Mouse (Mus musculus): ENCODE data around the gene Ttbk2. TPM values are rescaled to one million over a fixed set of nuclear protein-coding genes. Genes with fewer than 3 reads are reported as not detected.

Gene Ttbk2
- polyA plus RNA-seq, 1 experiment from 2014 or later, result 2.4 TPM

GRCm38 (mm10) chr2:120858131-120858530, 7.7 kb upstream of the Ttbk2 start:
- 79% methylated on average over 3 of the region's 3 CpGs for WGBS

GRCm38 (mm10) chr2:120853151-120853550, 2.7 kb upstream of the Ttbk2 start:
- ATAC-seq (ENCODE audit: insufficient read depth, low FRiP score), result no peak
- 75% methylated on average over 3 of the region's 3 CpGs for WGBS

More at GRCm38 (mm10) chr2:120858131-120858530, 7.7 kb upstream of the Ttbk2 start:
- Histone ChIP-seq H3K4me1 (ENCODE audit: control insufficient read depth, insufficient read depth, low read length) (no peaks in the 10 kb centered on the region), H3K4me3 (replicated peaks; ENCODE audit: low read length) (no peak overlapping the region), H3K4me2 (ENCODE audit: low read depth, low read length) (no peak overlapping the region), H3K27ac (ENCODE audit: low read length) (no peak overlapping the region), H3K9ac (ENCODE audit: low read length) (no peak overlapping the region), H3K9me3 (replicated peaks; ENCODE audit: control insufficient read depth, low read length) (no peaks in the 10 kb centered on the region), H3K36me3 (ENCODE audit: control insufficient read depth, insufficient read depth, low read length) (peaks cover 8% of the 10 kb centered on the region; the same call in 1 of the 2 replicates), H3K27me3 (ENCODE audit: control insufficient read depth, insufficient read depth, low read length) (no peaks in the 10 kb centered on the region)
- ATAC-seq (ENCODE audit: insufficient read depth, low FRiP score), result no peak

DNA sequence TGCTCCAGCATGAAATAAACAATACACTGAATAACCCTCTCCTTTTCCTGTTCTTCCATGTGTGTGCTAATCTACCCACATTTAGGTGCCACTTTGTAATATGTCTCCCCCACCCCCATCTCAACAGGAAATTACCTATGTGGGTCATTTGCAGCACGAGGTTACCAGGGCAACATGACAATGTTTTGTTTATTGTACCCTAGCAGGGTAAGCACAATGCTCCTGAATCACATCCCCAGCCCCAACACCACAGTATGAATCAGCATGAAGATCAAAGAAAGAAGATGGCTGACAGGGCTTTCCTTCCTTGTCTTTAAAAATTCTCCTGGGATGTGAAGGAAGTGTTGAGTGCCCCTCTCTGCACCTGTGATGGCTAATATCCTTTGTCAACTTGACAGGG, 2.2 kb upstream of the Ttbk2 start:
- 30% methylated on average over 1 of the region's 1 CpGs for WGBS
- Histone ChIP-seq H3K4me2 (ENCODE audit: low read depth, low read length) (no peak overlapping the region), H3K4me1 (ENCODE audit: control insufficient read depth, insufficient read depth, low read length) (0 out of 2 replicates have a peak, but pooled peaks cover 3% of the 10 kb centered on the region), H3K4me3 (replicated peaks; ENCODE audit: low read length) (no peak overlapping the region), H3K9me3 (replicated peaks; ENCODE audit: control insufficient read depth, low read length) (no peaks in the 10 kb centered on the region), H3K36me3 (ENCODE audit: control insufficient read depth, insufficient read depth, low read length) (no peaks in the 10 kb centered on the region), H3K9ac (ENCODE audit: low read length) (no peak overlapping the region), H3K27me3 (ENCODE audit: control insufficient read depth, insufficient read depth, low read length) (no peaks in the 10 kb centered on the region), H3K27ac (ENCODE audit: low read length) (no peak overlapping the region)
- ATAC-seq (ENCODE audit: insufficient read depth, low FRiP score), result no peak

More at GRCm38 (mm10) chr2:120853151-120853550, 2.7 kb upstream of the Ttbk2 start:
- Histone ChIP-seq H3K4me2 (ENCODE audit: low read depth, low read length) (no peak overlapping the region), H3K27me3 (ENCODE audit: control insufficient read depth, insufficient read depth, low read length) (no peaks in the 10 kb centered on the region), H3K36me3 (ENCODE audit: control insufficient read depth, insufficient read depth, low read length) (no peaks in the 10 kb centered on the region), H3K9me3 (replicated peaks; ENCODE audit: control insufficient read depth, low read length) (no peaks in the 10 kb centered on the region), H3K9ac (ENCODE audit: low read length) (no peak overlapping the region), H3K4me3 (replicated peaks; ENCODE audit: low read length) (no peak overlapping the region), H3K27ac (ENCODE audit: low read length) (no peak overlapping the region), H3K4me1 (ENCODE audit: control insufficient read depth, insufficient read depth, low read length) (0 out of 2 replicates have a peak, but pooled peaks cover 3% of the 10 kb centered on the region)

DNA sequence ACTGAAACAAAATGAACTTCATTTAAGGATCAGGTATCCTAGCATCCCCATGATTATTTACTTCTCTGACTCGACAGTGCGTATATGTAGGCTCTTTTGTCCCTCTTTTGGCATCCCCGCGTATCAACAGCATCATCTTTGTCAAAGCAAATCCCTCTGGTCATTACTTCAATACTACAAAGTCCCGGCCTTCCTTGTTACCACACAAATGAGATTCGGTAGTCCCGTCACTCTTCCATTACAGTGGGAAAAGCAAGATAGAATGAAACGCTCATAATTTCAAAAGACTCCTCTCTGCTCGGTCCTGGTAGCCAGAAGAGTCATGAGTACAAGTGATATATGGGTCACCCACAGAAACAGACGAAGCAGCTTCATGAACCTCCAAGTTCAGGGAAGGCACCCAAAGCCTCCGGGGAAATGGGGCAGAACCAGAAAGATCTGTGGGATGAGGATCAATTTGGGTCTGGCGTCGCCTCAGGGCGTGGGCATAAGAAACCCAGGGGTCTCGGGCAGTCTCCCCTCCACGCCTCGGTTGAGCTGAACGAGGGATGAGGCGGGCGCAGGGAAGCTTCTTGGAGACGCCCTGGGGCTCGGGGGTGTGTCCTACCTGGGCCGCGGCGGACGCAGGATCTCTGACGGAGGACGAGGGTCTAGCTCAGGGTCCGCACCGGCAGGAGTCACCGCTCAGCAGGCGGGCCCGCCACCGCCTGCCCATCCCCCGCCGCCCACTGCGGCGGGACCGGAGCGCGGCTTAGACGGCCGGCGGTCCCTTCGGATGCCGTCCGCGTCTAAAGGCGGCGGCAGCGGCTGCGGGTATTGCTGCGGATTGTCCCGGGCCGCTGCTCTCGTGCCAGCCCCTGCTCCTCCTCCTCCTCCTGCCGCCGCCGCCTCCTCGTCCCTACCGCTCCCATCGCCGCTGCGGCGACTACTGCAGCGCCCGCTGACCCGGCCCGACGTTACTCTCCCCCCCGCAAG, 668 bp downstream of the Ttbk2 start, which contains the start of gene Cdan1:
Gene Cdan1 (minus strand): TSS at position 680 of the 975 bp plus-strand sequence.
- Histone ChIP-seq H3K36me3 (ENCODE audit: control insufficient read depth, insufficient read depth, low read length) (no peaks in the 10 kb centered on the region), H3K4me1 (ENCODE audit: control insufficient read depth, insufficient read depth, low read length) (0 out of 2 replicates have a peak, but pooled peaks cover 3% of the 10 kb centered on the region), H3K4me2 (ENCODE audit: low read depth, low read length) (peak within 1 kb of the TSS; percentile 61), H3K4me3 (replicated peaks; ENCODE audit: low read length) (peak within 1 kb of the TSS; percentile 93), H3K27ac (ENCODE audit: low read length) (peak within 1 kb of the TSS; percentile 33; the same call in 1 of the 2 replicates), H3K9ac (ENCODE audit: low read length) (peak within 1 kb of the TSS; percentile 82), H3K9me3 (replicated peaks; ENCODE audit: control insufficient read depth, low read length) (no peaks in the 10 kb centered on the region), H3K27me3 (ENCODE audit: control insufficient read depth, insufficient read depth, low read length) (no peaks in the 10 kb centered on the region)
- WGBS, result under 1% methylated on average over 68 of the region's 71 CpGs
- peak; percentile 46 for ATAC-seq (ENCODE audit: insufficient read depth, low FRiP score)

DNA sequence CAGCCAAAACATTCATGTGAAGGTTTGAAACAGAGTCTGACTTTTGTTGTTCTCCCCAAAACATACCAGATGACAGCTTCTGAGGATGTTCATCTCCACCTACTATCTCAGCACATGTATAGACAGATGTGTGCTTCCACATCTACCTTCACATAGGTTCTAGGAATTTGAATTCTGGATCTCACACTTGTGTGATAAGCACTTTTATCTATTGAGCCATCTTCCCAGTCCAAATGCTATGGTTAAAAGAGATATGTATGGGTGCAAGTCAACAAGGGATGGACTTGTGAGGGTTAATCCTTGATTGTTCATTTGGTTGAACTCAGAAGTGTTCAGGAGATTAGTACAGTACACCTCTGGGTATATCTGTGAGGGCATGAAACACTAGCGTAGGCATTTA, 5.1 kb downstream of the Ttbk2 start:
- H3K4me2 ChIP-seq (ENCODE audit: low read depth, low read length), result no peak overlapping the region
- H3K4me3 ChIP-seq (replicated peaks; ENCODE audit: low read length), result no peak overlapping the region
- H3K27ac ChIP-seq (ENCODE audit: low read length), result no peak overlapping the region
- no peaks in the 10 kb centered on the region for H3K36me3 ChIP-seq (ENCODE audit: control insufficient read depth, insufficient read depth, low read length)
- no peak for ATAC-seq (ENCODE audit: insufficient read depth, low FRiP score)
- H3K27me3 ChIP-seq (ENCODE audit: control insufficient read depth, insufficient read depth, low read length), result no peaks in the 10 kb centered on the region
- H3K9me3 ChIP-seq (replicated peaks; ENCODE audit: control insufficient read depth, low read length), result no peaks in the 10 kb centered on the region
- 93% methylated on average over 1 of the region's 1 CpGs for WGBS
- no peaks in the 10 kb centered on the region for H3K4me1 ChIP-seq (ENCODE audit: control insufficient read depth, insufficient read depth, low read length)
- no peak overlapping the region for H3K9ac ChIP-seq (ENCODE audit: low read length)

GRCm38 (mm10) chr2:120843990-120844389, 6.4 kb downstream of the Ttbk2 start:
- WGBS, result 75% methylated on average over 4 of the region's 4 CpGs
- Histone ChIP-seq H3K9me3 (replicated peaks; ENCODE audit: control insufficient read depth, low read length) (no peaks in the 10 kb centered on the region), H3K4me3 (replicated peaks; ENCODE audit: low read length) (no peak overlapping the region), H3K4me1 (ENCODE audit: control insufficient read depth, insufficient read depth, low read length) (no peaks in the 10 kb centered on the region), H3K27ac (ENCODE audit: low read length) (no peak overlapping the region), H3K36me3 (ENCODE audit: control insufficient read depth, insufficient read depth, low read length) (no peaks in the 10 kb centered on the region), H3K27me3 (ENCODE audit: control insufficient read depth, insufficient read depth, low read length) (no peaks in the 10 kb centered on the region), H3K4me2 (ENCODE audit: low read depth, low read length) (no peak overlapping the region), H3K9ac (ENCODE audit: low read length) (no peak overlapping the region)
- no peak for ATAC-seq (ENCODE audit: insufficient read depth, low FRiP score)

GRCm38 (mm10) chr2:120841211-120841610, 9.2 kb downstream of the Ttbk2 start:
- no peak for ATAC-seq (ENCODE audit: insufficient read depth, low FRiP score)
- Histone ChIP-seq H3K36me3 (ENCODE audit: control insufficient read depth, insufficient read depth, low read length) (no peaks in the 10 kb centered on the region), H3K4me1 (ENCODE audit: control insufficient read depth, insufficient read depth, low read length) (no peaks in the 10 kb centered on the region), H3K9me3 (replicated peaks; ENCODE audit: control insufficient read depth, low read length) (no peaks in the 10 kb centered on the region; the same call in 1 of the 2 replicates), H3K9ac (ENCODE audit: low read length) (no peak overlapping the region), H3K4me3 (replicated peaks; ENCODE audit: low read length) (no peak overlapping the region), H3K4me2 (ENCODE audit: low read depth, low read length) (no peak overlapping the region), H3K27ac (ENCODE audit: low read length) (no peak overlapping the region), H3K27me3 (ENCODE audit: control insufficient read depth, insufficient read depth, low read length) (no peaks in the 10 kb centered on the region)
- WGBS, result 71% methylated on average over 1 of the region's 1 CpGs

- H3K9ac ChIP-seq (ENCODE audit: low read length), result no peak overlapping the region
- no peak overlapping the region for H3K27ac ChIP-seq (ENCODE audit: low read length)
- H3K9me3 ChIP-seq (replicated peaks; ENCODE audit: control insufficient read depth, low read length), result no peaks in the 10 kb centered on the region; the same call in 1 of the 2 replicates
- no peak overlapping the region for H3K4me2 ChIP-seq (ENCODE audit: low read depth, low read length)
- H3K4me3 ChIP-seq (replicated peaks; ENCODE audit: low read length), result no peak overlapping the region
- H3K4me1 ChIP-seq (ENCODE audit: control insufficient read depth, insufficient read depth, low read length), result no peaks in the 10 kb centered on the region
- WGBS, result 92% methylated on average over 4 of the region's 4 CpGs
- H3K36me3 ChIP-seq (ENCODE audit: control insufficient read depth, insufficient read depth, low read length), result no peaks in the 10 kb centered on the region
- no peak for ATAC-seq (ENCODE audit: insufficient read depth, low FRiP score)
- no peaks in the 10 kb centered on the region for H3K27me3 ChIP-seq (ENCODE audit: control insufficient read depth, insufficient read depth, low read length)
Observed at GRCm38 (mm10) chr2:120835167-120835566, 15.2 kb downstream of the Ttbk2 start.

DNA sequence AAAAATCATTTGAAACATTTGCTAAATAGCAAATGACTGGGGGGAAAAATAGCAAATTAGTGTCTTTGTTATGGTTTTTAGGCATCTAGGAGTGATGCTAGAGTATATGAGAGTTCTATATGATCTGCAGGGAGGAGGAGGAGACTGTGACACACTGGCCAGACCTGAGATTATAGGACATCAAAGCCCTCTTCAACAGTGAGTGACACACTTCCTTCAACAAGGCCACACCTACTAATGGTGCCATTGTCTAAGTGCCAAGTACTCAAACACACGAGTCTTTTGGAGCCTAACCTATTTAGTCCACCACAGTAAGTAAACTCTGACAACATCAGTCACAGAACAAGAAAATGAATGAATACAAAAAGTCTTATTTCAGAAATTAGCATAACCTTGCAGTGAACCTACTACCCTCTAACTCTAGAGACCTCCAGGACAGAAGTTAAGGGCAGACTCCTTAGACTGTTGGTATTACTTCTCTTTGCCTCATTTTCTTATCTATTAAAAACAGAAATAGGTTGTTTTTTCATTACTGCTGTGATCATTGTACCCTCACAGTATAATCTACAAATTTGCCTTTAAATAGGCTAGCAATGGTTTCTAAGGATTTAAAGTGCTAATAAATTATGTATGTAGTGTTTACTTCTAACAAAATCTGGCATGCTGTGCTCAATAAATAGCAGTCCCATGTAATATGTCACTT, 23.3 kb downstream of the Ttbk2 start:
- WGBS, result 29% methylated on average over 1 of the region's 1 CpGs

More for the DNA sequence above, 23.3 kb downstream of the Ttbk2 start:
- Histone ChIP-seq H3K27ac (ENCODE audit: low read length) (no peak overlapping the region), H3K4me2 (ENCODE audit: low read depth, low read length) (no peak overlapping the region), H3K9me3 (replicated peaks; ENCODE audit: control insufficient read depth, low read length) (no peaks in the 10 kb centered on the region), H3K4me1 (ENCODE audit: control insufficient read depth, insufficient read depth, low read length) (no peaks in the 10 kb centered on the region), H3K27me3 (ENCODE audit: control insufficient read depth, insufficient read depth, low read length) (no peaks in the 10 kb centered on the region), H3K9ac (ENCODE audit: low read length) (no peak overlapping the region), H3K36me3 (ENCODE audit: control insufficient read depth, insufficient read depth, low read length) (no peaks in the 10 kb centered on the region), H3K4me3 (replicated peaks; ENCODE audit: low read length) (no peak overlapping the region)
- no peak for ATAC-seq (ENCODE audit: insufficient read depth, low FRiP score)

Data from stomach, embryonic 16.5 days (tissue).